Mouse (Mus musculus) B cell, adult 2 months (primary cell): ENCODE measurements around the gene Hcn1.
"Not testable (repeated sequence)": the region's sequence is repeated elsewhere in the genome, so short reads cannot be mapped to it uniquely, and the experiment has no call there.

Experiments used
- DNase-seq, 2 experiments: peaks; one replicate each; pipeline ENCODE4 v3.0.0; 2022

Gene Hcn1

GRCm38 (mm10) chr13:117880471-117881225, 278.5 kb downstream of the Hcn1 start:
- no peak for DNase-seq

- DNase-seq: no peak
These were observed 290.0 kb downstream of the Hcn1 start for GRCm38 (mm10) chr13:117892076-117892475.

- no peak for DNase-seq
These were observed 295.9 kb downstream of the Hcn1 start for GRCm38 (mm10) chr13:117898052-117898451.

GRCm38 (mm10) chr13:117907801-117908200, 305.7 kb downstream of the Hcn1 start:
- DNase-seq: no peak

- no peak for DNase-seq
These were observed 327.6 kb downstream of the Hcn1 start for GRCm38 (mm10) chr13:117929734-117930133.

GRCm38 (mm10) chr13:117931746-117932145, 329.6 kb downstream of the Hcn1 start:
- DNase-seq: no peak

GRCm38 (mm10) chr13:117938761-117939160, 336.6 kb downstream of the Hcn1 start:
- no peak for DNase-seq

GRCm38 (mm10) chr13:117940536-117941280, 338.6 kb downstream of the Hcn1 start:
- DNase-seq: no peak

- no peak for DNase-seq
These were observed 344.7 kb downstream of the Hcn1 start for GRCm38 (mm10) chr13:117946843-117947242.

GRCm38 (mm10) chr13:117947704-117948376, 345.7 kb downstream of the Hcn1 start:
- no peak for DNase-seq

- no peak for DNase-seq
These were observed 356.6 kb downstream of the Hcn1 start for GRCm38 (mm10) chr13:117958496-117959421.

- no peak for DNase-seq
These were observed 362.5 kb downstream of the Hcn1 start for GRCm38 (mm10) chr13:117964620-117965019.

- no peak for DNase-seq
These were observed 373.3 kb downstream of the Hcn1 start for GRCm38 (mm10) chr13:117975382-117975781.

GRCm38 (mm10) chr13:117975823-117976222, 373.7 kb downstream of the Hcn1 start:
- DNase-seq: no peak

GRCm38 (mm10) chr13:117984339-117984738, 382.2 kb downstream of the Hcn1 start:
- DNase-seq: no peak

GRCm38 (mm10) chr13:117999767-118000488, 397.8 kb downstream of the Hcn1 start:
- no peak for DNase-seq

GRCm38 (mm10) chr13:118000538-118000937, 398.4 kb downstream of the Hcn1 start:
- DNase-seq: no peak

GRCm38 (mm10) chr13:118021176-118021575, 419.1 kb downstream of the Hcn1 start:
- no peak for DNase-seq

- not testable (repeated sequence) for DNase-seq
These were observed 420.8 kb downstream of the Hcn1 start for GRCm38 (mm10) chr13:118022891-118023290.

GRCm38 (mm10) chr13:118023381-118023780, 421.3 kb downstream of the Hcn1 start:
- no peak for DNase-seq

- DNase-seq: no peak
These were observed 424.4 kb downstream of the Hcn1 start for GRCm38 (mm10) chr13:118026510-118026909.

GRCm38 (mm10) chr13:118027868-118028267, 425.7 kb downstream of the Hcn1 start:
- no peak for DNase-seq
